Mouse (Mus musculus) left cerebral cortex, adult 2 months (tissue): ENCODE results near the gene Babam1. TPM values are rescaled to one million over a fixed set of nuclear protein-coding genes. Genes with fewer than 3 reads are reported as not detected.

Experiments used
- DNase-seq, 2 experiments: peaks; one replicate each; pipeline ENCODE4 v3.0.0; 2021 to 2022; ENCODE audit warnings: low spot score in 2 of 2, mixed read lengths in 1 of 2; ENCODE audit errors: extremely low spot score in 1 of 2
- H3K27ac ChIP-seq: fragments of 200-600 bp; 2 replicates; pipeline ENCODE4 v1.8.1; 2022
- H3K4me3 ChIP-seq: fragments of 200-600 bp; 2 replicates; pipeline ENCODE4 v1.8.1; 2022
- CTCF ChIP-seq: fragments of 200-600 bp; IDR thresholded peaks from 2 replicates; pipeline ENCODE4 v1.8.1; 2022; ENCODE audit warnings: antibody characterized with exemption, mild to moderate bottlenecking, moderate library complexity
- intact Hi-C: fragments of 180-260 bp; cut with DNase I; formaldehyde crosslinking; loops from one replicate; pipeline ENCODE4 v1.15.1; 2025
- long read RNA-seq, 2 experiments: library from polyadenylated mRNA; stranded (forward); transcript quantifications; one replicate each; pipeline ENCODE4 v2.0.0; 2021; ENCODE audit warnings: borderline mapping rate in 2 of 2
- total RNA-seq, 2 experiments: library from RNA; stranded (reverse); gene quantifications; 2 replicates each; pipeline ENCODE4 v1.2.3; 2021

Gene Babam1
- total RNA-seq: 100 to 1,000 TPM in 1 of 2 experiments, 10 to 100 TPM in 1; 97.3 to 107 TPM
- long read RNA-seq, experiment 1, transcript Babam1-201 (9 exons, 1,433 nt): major isoform, 44 of 70 reads
- long read RNA-seq, experiment 1, partial matches to known transcripts: 11 of 70 reads
- long read RNA-seq, experiment 1, other reads (novel, unspliced or antisense): 15 of 70 reads
- long read RNA-seq, experiment 2, transcript Babam1-201 (9 exons, 1,433 nt): major isoform, 28 of 42 reads
- long read RNA-seq, experiment 2, partial matches to known transcripts: 4 of 42 reads
- long read RNA-seq, experiment 2, other reads (novel, unspliced or antisense): 10 of 42 reads

GRCm38 (mm10) chr8:71396639-71397305 lies at the start of gene Babam1:
Gene Babam1 (plus strand): TSS chr8:71396861.
- intact Hi-C loops: loop anchor here (2.0 kb wide), 1 partner anchor 30 kb away; the partner anchor contains the start of gene Use1
- peak within 1 kb of the TSS; percentile 77 for H3K4me3 ChIP-seq
- no peak for TF ChIP-seq CTCF
- peak within 1 kb of the TSS; percentile 86 for H3K27ac ChIP-seq
- DNase-seq: peak; percentile 90 to 92

GRCm38 (mm10) chr8:71351117-71351516 lies 45.5 kb upstream of the Babam1 start:
- no peak for DNase-seq
- H3K27ac ChIP-seq: no peak overlapping the region
- H3K4me3 ChIP-seq: no peak overlapping the region
- intact Hi-C loops: no loop called here
- TF ChIP-seq CTCF: no peak

- intact Hi-C loops: no loop called here
- TF ChIP-seq CTCF: no peak
- Histone ChIP-seq H3K27ac (no peak overlapping the region), H3K4me3 (no peak overlapping the region)
- DNase-seq: no peak
Observed at GRCm38 (mm10) chr8:71351520-71351919, 45.1 kb upstream of the Babam1 start.

GRCm38 (mm10) chr8:71358026-71358425 lies 38.6 kb upstream of the Babam1 start:
- TF ChIP-seq CTCF: peak; percentile 5
- Histone ChIP-seq H3K4me3 (no peak overlapping the region), H3K27ac (no peak overlapping the region)
- no peak for DNase-seq
- intact Hi-C loops: no loop called here

GRCm38 (mm10) chr8:71366771-71367528 lies 29.7 kb upstream of the Babam1 start, which contains the start of gene Use1:
Gene Use1 (plus strand): TSS chr8:71366848.
- intact Hi-C loops: loop anchor here (2.0 to 5.0 kb wide), 4 partner anchors 30 to 555 kb away; partner anchors contain the start of genes Babam1, Haus8, Myo9b and Rpl18a
- peak; percentile 88 to 89 for DNase-seq
- H3K4me3 ChIP-seq: peak within 1 kb of the TSS; percentile 65
- H3K27ac ChIP-seq: peak within 1 kb of the TSS; percentile 99
- no peak for TF ChIP-seq CTCF

- DNase-seq: no peak
- Histone ChIP-seq H3K27ac (peak overlapping the region; percentile 99), H3K4me3 (peak overlapping the region; percentile 65)
- intact Hi-C loops: loop anchor here (2.0 to 5.0 kb wide), 4 partner anchors 29 to 555 kb away; partner anchors contain the start of genes Babam1, Haus8, Myo9b and Rpl18a
- no peak for TF ChIP-seq CTCF
Observed at GRCm38 (mm10) chr8:71367529-71368176, 29.0 kb upstream of the Babam1 start.

- intact Hi-C loops: loop anchor here (5.0 kb wide), 3 partner anchors 96 to 554 kb away; partner anchors contain the start of genes Haus8, Myo9b and Rpl18a
- H3K4me3 ChIP-seq: no peak overlapping the region
- no peak for DNase-seq
- TF ChIP-seq CTCF: no peak
- H3K27ac ChIP-seq: no peak overlapping the region
Observed at GRCm38 (mm10) chr8:71368366-71368765, 28.3 kb upstream of the Babam1 start.

GRCm38 (mm10) chr8:71369040-71369718 lies 27.5 kb upstream of the Babam1 start:
- intact Hi-C loops: loop anchor here (5.0 kb wide), 3 partner anchors 97 to 553 kb away; partner anchors contain the start of genes Haus8, Myo9b and Rpl18a
- no peak for TF ChIP-seq CTCF
- Histone ChIP-seq H3K27ac (no peak overlapping the region), H3K4me3 (no peak overlapping the region)
- no peak for DNase-seq

GRCm38 (mm10) chr8:71370711-71371235 lies 25.9 kb upstream of the Babam1 start:
- no peak for TF ChIP-seq CTCF
- DNase-seq: no peak
- intact Hi-C loops: loop anchor here (5.0 kb wide), 1 partner anchor 92 kb away; the partner anchor contains the start of genes Abhd8 and Mrpl34

GRCm38 (mm10) chr8:71371236-71371848 lies 25.3 kb upstream of the Babam1 start, which contains the start of gene Ocel1:
Gene Ocel1 (plus strand): TSS chr8:71371298.
- intact Hi-C loops: loop anchor here (5.0 kb wide), 1 partner anchor 91 kb away; the partner anchor contains the start of genes Abhd8 and Mrpl34
- peak; percentile 100 for TF ChIP-seq CTCF

More at GRCm38 (mm10) chr8:71370711-71371235, 25.9 kb upstream of the Babam1 start:
- H3K27ac ChIP-seq: peak overlapping the region; percentile 99
- H3K4me3 ChIP-seq: peak overlapping the region; percentile 95

More at GRCm38 (mm10) chr8:71371236-71371848, 25.3 kb upstream of the Babam1 start, which contains the start of gene Ocel1:
- peak; percentile 98 to 99 for DNase-seq
- Histone ChIP-seq H3K27ac (peak within 1 kb of the TSS; percentile 99), H3K4me3 (peak within 1 kb of the TSS; percentile 95)
